In the genomic region with DNA sequence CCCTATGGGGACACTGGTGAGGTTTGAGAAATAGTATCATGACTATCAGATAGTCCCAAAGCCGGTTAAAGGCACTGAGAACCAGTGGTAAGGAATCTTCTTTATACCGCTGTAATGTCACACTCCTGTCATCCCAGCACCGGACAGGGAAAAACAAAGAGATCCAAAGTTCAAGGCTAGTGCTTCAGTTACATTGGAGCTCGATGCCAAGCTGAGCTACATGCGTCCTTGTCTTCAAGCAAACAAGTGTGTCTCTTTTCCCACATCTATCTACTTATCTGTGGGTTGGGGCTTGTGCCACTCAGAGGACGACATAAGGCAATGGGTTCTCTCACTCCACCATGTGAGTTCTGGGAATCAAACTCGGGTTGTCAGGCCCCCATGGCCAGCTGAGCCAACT, we compare ENCODE assay signal across 17 mouse cellular contexts. TPM values are rescaled to one million over a fixed set of nuclear protein-coding genes. Genes with fewer than 3 reads are reported as not detected.
DNase-seq lines count a peak whose midpoint lies in the region; ATAC-seq and TF ChIP-seq lines count a peak whose summit lies in the region.
"Had no signal": no experiment of that assay in that cellular context is flagged by ENCODE, and none has a peak within 500 bp of the region (broad histone marks: within the 10 kb centered on the region; RNA-seq: fewer than 3 reads in every experiment).

No protein-coding gene starts in this region.

- 84% methylated on average over 7 of the region's 7 CpGs for WGBS in heart, postnatal 0 days
- WGBS in heart, embryonic 11.5 days (ENCODE audit: insufficient replicate concordance): 77% methylated on average over 7 of the region's 7 CpGs
- WGBS in lung, embryonic 16.5 days: 74% methylated on average over 7 of the region's 7 CpGs
- WGBS in lung, postnatal 0 days: 70% methylated on average over 7 of the region's 7 CpGs
- 82% methylated on average over 7 of the region's 7 CpGs for WGBS in stomach, embryonic 16.5 days

- TF ChIP-seq EP300 in heart, postnatal 0 days (IDR thresholded peaks at IDR 0.05; ENCODE audit: low read depth): no peak
- no peak for TF ChIP-seq EP300 in lung, postnatal 0 days (IDR thresholded peaks at IDR 0.05)

- no peaks in the 10 kb centered on the region for H3K9me3 ChIP-seq in heart, postnatal 0 days (replicated peaks; ENCODE audit: control insufficient read depth, low read length)
- H3K9me3 ChIP-seq in heart, embryonic 11.5 days (replicated peaks; ENCODE audit: control insufficient read depth, low read length): no peaks in the 10 kb centered on the region
- no peaks in the 10 kb centered on the region for H3K9me3 ChIP-seq in lung, embryonic 16.5 days (ENCODE audit: control insufficient read depth, low read length)
- no peaks in the 10 kb centered on the region for H3K9me3 ChIP-seq in lung, postnatal 0 days (ENCODE audit: low read length)
- no peaks in the 10 kb centered on the region for H3K9me3 ChIP-seq in stomach, embryonic 16.5 days (replicated peaks; ENCODE audit: control insufficient read depth, low read length)
- H3K9me3 ChIP-seq: limb, embryonic 12.5 days; neural tube, embryonic 12.5 days had no signal

- no peak overlapping the region for H3K9ac ChIP-seq in heart, postnatal 0 days (replicated peaks; ENCODE audit: low read depth, low read length)
- H3K9ac ChIP-seq in heart, embryonic 11.5 days (ENCODE audit: low read depth, low read length): no peak overlapping the region
- H3K9ac ChIP-seq in lung, embryonic 16.5 days (ENCODE audit: low read length): no peak overlapping the region
- no peak overlapping the region for H3K9ac ChIP-seq in lung, postnatal 0 days (replicated peaks; ENCODE audit: low read depth)
- no peak overlapping the region for H3K9ac ChIP-seq in stomach, embryonic 16.5 days (ENCODE audit: low read length)
- H3K9ac ChIP-seq: limb, embryonic 12.5 days; neural tube, embryonic 12.5 days had no signal

- H3K27me3 ChIP-seq in heart, postnatal 0 days (ENCODE audit: control insufficient read depth, insufficient read depth, low read length): no peaks in the 10 kb centered on the region
- no peaks in the 10 kb centered on the region for H3K27me3 ChIP-seq in heart, embryonic 11.5 days (ENCODE audit: control insufficient read depth, insufficient read depth, low read length)
- no peaks in the 10 kb centered on the region for H3K27me3 ChIP-seq in lung, embryonic 16.5 days (ENCODE audit: control insufficient read depth, insufficient read depth, low read depth, low read length)
- no peaks in the 10 kb centered on the region for H3K27me3 ChIP-seq in lung, postnatal 0 days (replicated peaks; ENCODE audit: insufficient read depth, low read length)
- H3K27me3 ChIP-seq in stomach, embryonic 16.5 days (ENCODE audit: control insufficient read depth, insufficient read depth, low read length): no peaks in the 10 kb centered on the region
- H3K27me3 ChIP-seq: limb, embryonic 12.5 days; neural tube, embryonic 12.5 days had no signal

- no peaks in the 10 kb centered on the region for H3K36me3 ChIP-seq in heart, postnatal 0 days (replicated peaks; ENCODE audit: control insufficient read depth, insufficient read depth, low read length)
- no peaks in the 10 kb centered on the region for H3K36me3 ChIP-seq in heart, embryonic 11.5 days (ENCODE audit: control insufficient read depth, insufficient read depth, low read length)
- H3K36me3 ChIP-seq in lung, embryonic 16.5 days (ENCODE audit: control insufficient read depth, insufficient read depth, low read length): no peaks in the 10 kb centered on the region
- H3K36me3 ChIP-seq in lung, postnatal 0 days (ENCODE audit: insufficient read depth, low read length): no peaks in the 10 kb centered on the region
- no peaks in the 10 kb centered on the region for H3K36me3 ChIP-seq in stomach, embryonic 16.5 days (ENCODE audit: control insufficient read depth, insufficient read depth, low read length)
- H3K36me3 ChIP-seq: limb, embryonic 12.5 days; neural tube, embryonic 12.5 days had no signal

- TF ChIP-seq CTCF in heart, postnatal 0 days (IDR thresholded peaks at IDR 0.05; ENCODE audit: low read depth): no peak
- no peak for TF ChIP-seq CTCF in lung, postnatal 0 days (IDR thresholded peaks at IDR 0.05)

- no peak overlapping the region for H3K4me2 ChIP-seq in heart, postnatal 0 days (ENCODE audit: low read depth, low read length)
- H3K4me2 ChIP-seq in heart, embryonic 11.5 days: no peak overlapping the region
- H3K4me2 ChIP-seq in lung, embryonic 16.5 days (ENCODE audit: low read depth, low read length): no peak overlapping the region
- H3K4me2 ChIP-seq in lung, postnatal 0 days (replicated peaks; ENCODE audit: low read depth, low read length): no peak overlapping the region
- H3K4me2 ChIP-seq in stomach, embryonic 16.5 days (ENCODE audit: low read depth, low read length): no peak overlapping the region
- H3K4me2 ChIP-seq: limb, embryonic 12.5 days; neural tube, embryonic 12.5 days had no signal

- H3K27ac ChIP-seq in heart, postnatal 0 days (ENCODE audit: low read depth): peak overlapping the region; percentile 85; the same call in 1 of the 2 replicates
- no peak overlapping the region for H3K27ac ChIP-seq in heart, embryonic 11.5 days (ENCODE audit: low read depth, low read length)
- H3K27ac ChIP-seq in lung, embryonic 16.5 days (ENCODE audit: low read length): peak overlapping the region; percentile 41; the same call in 1 of the 2 replicates
- no peak overlapping the region for H3K27ac ChIP-seq in lung, postnatal 0 days (ENCODE audit: low read length)
- peak overlapping the region; percentile 62 for H3K27ac ChIP-seq in stomach, embryonic 16.5 days (ENCODE audit: low read length)
- H3K27ac ChIP-seq: limb, embryonic 12.5 days; neural tube, embryonic 12.5 days had no signal

- no peak overlapping the region for H3K4me3 ChIP-seq in heart, postnatal 0 days (ENCODE audit: low read depth, low read length)
- H3K4me3 ChIP-seq in heart, embryonic 11.5 days (ENCODE audit: low read depth, low read length): no peak overlapping the region
- H3K4me3 ChIP-seq in lung, embryonic 16.5 days (ENCODE audit: low read length): no peak overlapping the region
- H3K4me3 ChIP-seq in lung, postnatal 0 days (ENCODE audit: low read depth, low read length): no peak overlapping the region
- no peak overlapping the region for H3K4me3 ChIP-seq in stomach, embryonic 16.5 days (replicated peaks; ENCODE audit: low read length)
- H3K4me3 ChIP-seq: limb, embryonic 12.5 days; neural tube, embryonic 12.5 days had no signal

- DNase-seq in adrenal gland, postnatal 10 days: peak; percentile 29
- DNase-seq in adrenal gland, adult 8-10 months: no peak
- DNase-seq in heart, postnatal 0 days (ENCODE audit: low spot score): no peak
- no peak for DNase-seq in lung, postnatal 0 days (ENCODE audit: low spot score)
- no peak for DNase-seq in ovary, postnatal 14 days (ENCODE audit: low spot score)
- DNase-seq: cerebellum, adult 9-10 months; kidney, adult 9 months; kidney, postnatal 4 days; lung, adult 2 months; thymus, postnatal 36 days had no signal

- H3K4me1 ChIP-seq in heart, postnatal 0 days (ENCODE audit: control insufficient read depth, insufficient read depth): peaks cover 26% of the 10 kb centered on the region
- peaks cover 6% of the 10 kb centered on the region for H3K4me1 ChIP-seq in heart, embryonic 11.5 days (ENCODE audit: control insufficient read depth, insufficient read depth, low read length)
- no peaks in the 10 kb centered on the region for H3K4me1 ChIP-seq in lung, embryonic 16.5 days (replicated peaks; ENCODE audit: control insufficient read depth, insufficient read depth, low read length)
- no peaks in the 10 kb centered on the region for H3K4me1 ChIP-seq in lung, postnatal 0 days (ENCODE audit: insufficient read depth, low read depth, low read length)
- H3K4me1 ChIP-seq in stomach, embryonic 16.5 days (ENCODE audit: control insufficient read depth, insufficient read depth, low read length): peaks cover 16% of the 10 kb centered on the region; the same call in 1 of the 2 replicates
- H3K4me1 ChIP-seq: limb, embryonic 12.5 days; neural tube, embryonic 12.5 days had no signal

- no peak for ATAC-seq in heart, postnatal 0 days (ENCODE audit: insufficient read depth, low read depth)
- no peak for ATAC-seq in heart, embryonic 11.5 days (replicated peaks; ENCODE audit: insufficient number of reproducible peaks, low FRiP score, low TSS enrichment)
- no peak for ATAC-seq in lung, embryonic 16.5 days (ENCODE audit: low read depth)
- ATAC-seq in lung, postnatal 0 days: no peak
- ATAC-seq in stomach, embryonic 16.5 days (ENCODE audit: insufficient read depth, low FRiP score): no peak
- ATAC-seq: activated CD4-positive, CD25-positive, alpha-beta regulatory T cell, adult 4 months; inflammation-experienced regulatory T-cells, adult 6 months had no signal

RNA-seq across cellular contexts. Expression of gene Fam126a, which starts 16.5 kb away (rescaled TPM):
- 10 to 100 TPM; 48.4 to 50.7 TPM for total RNA-seq in adrenal gland, postnatal 10 days (2021)
- total RNA-seq in adrenal gland, adult 8-10 months (2022): 100 to 1,000 TPM in 2 of 4 experiments, 10 to 100 TPM in 2; 71.3 to 124 (median 96.4) TPM
- total RNA-seq in heart, postnatal 0 days (2014; rRNA removed; ENCODE audit: low replicate concordance): 37.3 and 37.6 TPM in 2 replicates
- 23.3 and 27.7 TPM in 2 replicates for polyA plus RNA-seq in heart, postnatal 0 days (2015; fragmentation: Nextera tagmentation; extraction: Ambion mirVana)
- polyA plus RNA-seq in heart, embryonic 11.5 days (2014; fragmentation: Nextera tagmentation; extraction: Ambion mirVana): 32.7 and 41.2 TPM in 2 replicates
- polyA plus RNA-seq in lung, embryonic 16.5 days (2015; fragmentation: Nextera tagmentation; extraction: Ambion mirVana): 16.1 and 17.1 TPM in 2 replicates
- polyA plus RNA-seq in lung, postnatal 0 days (2015; fragmentation: Nextera tagmentation; extraction: Ambion mirVana): 11.5 and 12.4 TPM in 2 replicates
- polyA plus RNA-seq in stomach, embryonic 16.5 days (2015; fragmentation: Nextera tagmentation; extraction: Ambion mirVana): 15.7 and 19.1 TPM in 2 replicates

RNA-seq across cellular contexts. Expression of gene Klhl7, which starts 53.4 kb away (rescaled TPM):
- total RNA-seq in adrenal gland, postnatal 10 days (2021): 10 to 100 TPM; 29.5 to 34.8 TPM
- total RNA-seq in adrenal gland, adult 8-10 months (2022): 10 to 100 TPM; 37.0 to 41.8 (median 39.4) TPM
- total RNA-seq in heart, postnatal 0 days (2014; rRNA removed; ENCODE audit: low replicate concordance): 55.3 and 60.0 TPM in 2 replicates
- 42.4 and 47.1 TPM in 2 replicates for polyA plus RNA-seq in heart, postnatal 0 days (2015; fragmentation: Nextera tagmentation; extraction: Ambion mirVana)
- polyA plus RNA-seq in heart, embryonic 11.5 days (2014; fragmentation: Nextera tagmentation; extraction: Ambion mirVana): 39.0 and 50.4 TPM in 2 replicates
- polyA plus RNA-seq in lung, embryonic 16.5 days (2015; fragmentation: Nextera tagmentation; extraction: Ambion mirVana): 46.3 and 47.4 TPM in 2 replicates
- polyA plus RNA-seq in lung, postnatal 0 days (2015; fragmentation: Nextera tagmentation; extraction: Ambion mirVana): 22.6 and 26.6 TPM in 2 replicates
- 46.4 and 52.3 TPM in 2 replicates for polyA plus RNA-seq in stomach, embryonic 16.5 days (2015; fragmentation: Nextera tagmentation; extraction: Ambion mirVana)

Comparison
In these comparisons a context has a peak if more than half of its experiments do, and no peak if none do; other contexts are left out.
1. H3K27ac ChIP-seq: peak in heart, postnatal 0 days (single experiment), lung, embryonic 16.5 days (single experiment) and stomach, embryonic 16.5 days (single experiment); none in heart, embryonic 11.5 days (single experiment) and lung, postnatal 0 days (single experiment).